Mouse (Mus musculus): ENCODE data around the gene Adra1b. TPM values are rescaled to one million over a fixed set of nuclear protein-coding genes. Genes with fewer than 3 reads are reported as not detected.

Adra1b gene
- polyA plus RNA-seq, 1 experiment = not detected

DNA sequence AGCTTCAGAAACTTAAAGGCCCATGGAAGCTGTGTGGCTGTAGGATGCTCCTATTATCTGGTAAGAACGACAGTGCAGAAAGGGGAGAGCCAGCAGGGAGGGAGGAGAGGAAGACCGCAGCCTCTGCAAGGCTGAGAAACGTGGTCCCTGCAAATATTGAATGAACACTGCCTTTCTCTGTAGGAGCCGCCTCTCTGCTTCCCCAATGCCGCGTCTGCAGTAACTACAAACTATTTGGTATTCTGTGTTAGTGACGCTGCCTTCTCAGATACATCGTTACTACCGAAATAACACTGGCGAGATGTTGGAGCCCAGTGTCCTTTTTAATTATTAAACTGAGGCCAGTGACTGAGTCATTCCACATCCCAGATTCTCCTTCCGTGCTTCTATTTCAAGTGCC is 66.5 kb downstream of the Adra1b start:
- H3K27me3 ChIP-seq (replicated peaks) = peaks cover 32% of the 10 kb centered on the region

DNA sequence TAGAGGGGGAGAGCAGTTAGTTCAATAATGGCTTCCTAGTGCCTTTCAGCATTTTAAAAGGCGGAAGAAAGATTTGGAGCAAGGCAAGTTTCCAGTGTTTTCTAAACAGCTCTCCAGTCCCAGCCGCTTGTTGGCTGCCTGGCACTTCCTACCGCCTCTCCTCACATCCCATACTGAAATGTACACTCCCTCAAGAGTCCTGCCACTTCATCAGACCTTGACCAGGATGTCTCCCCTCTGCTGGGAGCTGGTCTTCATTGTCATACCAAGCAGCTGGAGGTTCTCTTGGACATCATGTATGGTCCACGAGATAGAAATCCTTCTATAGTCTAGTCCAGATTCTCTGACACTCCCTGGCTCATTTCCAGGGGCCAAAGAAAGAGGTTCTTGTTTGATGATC is 69.5 kb downstream of the Adra1b start:
- TF ChIP-seq GATA1 (IDR thresholded peaks at IDR 0.05; ENCODE audit: borderline replicate concordance, low read length) = no peak
- TF ChIP-seq FLI1 (IDR thresholded peaks at IDR 0.05; ENCODE audit: low read length) = no peak

More for the DNA sequence above, 66.5 kb downstream of the Adra1b start:
- no peaks in the 10 kb centered on the region for H3K36me3 ChIP-seq (replicated peaks; ENCODE audit: low read length)
- H3K4me1 ChIP-seq = peaks cover 6% of the 10 kb centered on the region; the same call in 1 of the 2 replicates
- TF ChIP-seq GATA1 (IDR thresholded peaks at IDR 0.05; ENCODE audit: borderline replicate concordance, low read length) (no peak), FLI1 (IDR thresholded peaks at IDR 0.05; ENCODE audit: low read length) (no peak)
- H3K4me3 ChIP-seq (replicated peaks) = no peak overlapping the region
- H3K9me3 ChIP-seq = peaks cover 12% of the 10 kb centered on the region

DNA sequence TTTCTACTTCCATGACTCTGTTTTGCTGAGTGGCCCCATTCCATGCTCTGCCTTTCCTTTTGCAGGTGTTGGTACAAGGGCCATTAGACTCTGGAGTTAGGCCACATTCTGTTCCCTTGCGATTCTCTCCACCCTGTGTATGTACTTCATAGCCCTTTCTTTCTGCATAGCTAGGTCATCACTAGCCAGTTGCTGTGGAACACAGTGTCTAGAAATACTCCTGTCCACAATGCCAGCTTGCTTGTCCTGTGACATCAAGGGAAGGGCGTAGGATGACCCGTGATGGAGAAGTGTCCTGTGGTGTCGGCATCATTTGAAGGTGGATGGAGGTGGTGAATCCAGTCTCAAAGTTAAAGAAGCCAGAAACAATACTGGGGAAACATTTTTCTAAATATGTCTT is 74.2 kb downstream of the Adra1b start:
- H3K4me1 ChIP-seq = no peaks in the 10 kb centered on the region
- H3K27me3 ChIP-seq (replicated peaks) = no peaks in the 10 kb centered on the region
- H3K36me3 ChIP-seq (replicated peaks; ENCODE audit: low read length) = no peaks in the 10 kb centered on the region
- 0 out of 2 replicates have a peak, but pooled peaks cover 4% of the 10 kb centered on the region for H3K9me3 ChIP-seq
- no peak overlapping the region for H3K4me3 ChIP-seq (replicated peaks)
- no peak for TF ChIP-seq FLI1 (IDR thresholded peaks at IDR 0.05; ENCODE audit: low read length)
- no peak for TF ChIP-seq GATA1 (IDR thresholded peaks at IDR 0.05; ENCODE audit: borderline replicate concordance, low read length)

More for the DNA sequence above, 69.5 kb downstream of the Adra1b start:
- Histone ChIP-seq H3K27me3 (replicated peaks) (peaks cover 20% of the 10 kb centered on the region), H3K4me3 (replicated peaks) (no peak overlapping the region), H3K4me1 (peaks cover 6% of the 10 kb centered on the region; the same call in 1 of the 2 replicates), H3K9me3 (peaks cover 15% of the 10 kb centered on the region), H3K36me3 (replicated peaks; ENCODE audit: low read length) (no peaks in the 10 kb centered on the region)

DNA sequence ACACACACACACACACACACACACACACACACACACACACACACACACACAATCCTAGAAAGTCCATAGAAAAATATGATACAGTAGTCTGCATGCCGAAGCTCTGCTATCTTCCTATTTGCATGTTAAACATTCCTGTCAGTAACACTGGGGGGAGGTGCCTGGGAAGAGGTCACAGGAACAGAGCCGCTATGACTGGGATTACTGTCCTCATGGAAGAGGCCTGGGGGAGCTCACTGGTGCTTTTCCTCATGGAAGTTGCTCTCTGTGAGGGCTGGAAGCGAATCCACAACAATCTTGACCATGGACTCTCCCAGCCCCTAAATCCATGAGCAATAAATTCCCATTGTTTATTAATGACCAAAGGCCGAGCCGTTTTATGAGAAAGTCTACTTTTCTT is 77.7 kb downstream of the Adra1b start:
- Histone ChIP-seq H3K4me3 (replicated peaks) (no peak overlapping the region), H3K27me3 (replicated peaks) (no peaks in the 10 kb centered on the region), H3K9me3 (no peaks in the 10 kb centered on the region), H3K4me1 (no peaks in the 10 kb centered on the region), H3K36me3 (replicated peaks; ENCODE audit: low read length) (no peaks in the 10 kb centered on the region)
- TF ChIP-seq GATA1 (IDR thresholded peaks at IDR 0.05; ENCODE audit: borderline replicate concordance, low read length) = no peak
- TF ChIP-seq FLI1 (IDR thresholded peaks at IDR 0.05; ENCODE audit: low read length) = no peak

DNA sequence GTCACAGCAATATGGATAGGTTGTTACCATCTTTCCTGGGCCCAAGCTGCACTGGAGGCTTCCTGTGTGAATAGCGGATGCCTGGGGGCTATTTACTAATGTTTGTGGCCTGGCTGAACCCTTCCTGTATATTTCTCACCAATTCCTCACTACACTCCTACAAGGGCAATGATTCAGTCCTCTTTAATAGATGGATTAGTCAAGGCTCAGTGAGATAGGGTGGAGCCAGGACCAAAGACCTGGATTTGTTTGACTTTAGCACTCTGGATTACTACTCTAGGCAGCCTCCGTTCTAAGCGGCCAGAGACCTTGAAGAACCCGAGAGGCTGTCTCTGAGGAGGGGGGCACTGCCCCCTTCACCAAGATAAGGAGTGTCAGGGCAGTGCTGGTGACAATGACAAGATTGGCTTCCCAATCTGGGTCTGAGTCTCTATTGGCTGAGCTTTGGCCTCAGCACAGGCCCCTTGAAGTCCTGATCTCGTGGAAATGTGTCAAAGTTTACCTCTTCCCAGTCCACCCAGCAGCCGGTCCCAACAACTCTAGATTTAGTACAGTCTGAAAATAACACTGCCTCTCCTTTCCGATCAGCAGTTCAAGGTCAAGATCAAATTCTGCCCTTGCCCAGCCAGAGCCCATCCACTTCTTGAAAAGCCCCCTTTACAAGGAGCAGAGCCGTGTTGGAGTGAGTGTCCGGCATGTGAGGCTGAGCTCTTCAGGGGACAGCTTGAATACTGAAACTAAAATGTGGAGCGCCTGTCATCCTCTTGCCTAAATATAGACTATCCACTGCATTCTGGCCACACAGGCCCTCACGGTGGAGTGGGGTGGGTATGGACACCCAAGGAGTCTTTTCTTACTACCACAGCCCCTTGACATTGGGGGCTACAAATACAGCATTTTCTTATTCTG is 80.2 kb downstream of the Adra1b start:
- Histone ChIP-seq H3K4me1 (no peaks in the 10 kb centered on the region), H3K4me3 (replicated peaks) (no peak overlapping the region), H3K9me3 (no peaks in the 10 kb centered on the region), H3K27me3 (replicated peaks) (no peaks in the 10 kb centered on the region), H3K36me3 (replicated peaks; ENCODE audit: low read length) (no peaks in the 10 kb centered on the region)
- TF ChIP-seq FLI1 (IDR thresholded peaks at IDR 0.05; ENCODE audit: low read length) (no peak), GATA1 (IDR thresholded peaks at IDR 0.05; ENCODE audit: borderline replicate concordance, low read length) (no peak)

DNA sequence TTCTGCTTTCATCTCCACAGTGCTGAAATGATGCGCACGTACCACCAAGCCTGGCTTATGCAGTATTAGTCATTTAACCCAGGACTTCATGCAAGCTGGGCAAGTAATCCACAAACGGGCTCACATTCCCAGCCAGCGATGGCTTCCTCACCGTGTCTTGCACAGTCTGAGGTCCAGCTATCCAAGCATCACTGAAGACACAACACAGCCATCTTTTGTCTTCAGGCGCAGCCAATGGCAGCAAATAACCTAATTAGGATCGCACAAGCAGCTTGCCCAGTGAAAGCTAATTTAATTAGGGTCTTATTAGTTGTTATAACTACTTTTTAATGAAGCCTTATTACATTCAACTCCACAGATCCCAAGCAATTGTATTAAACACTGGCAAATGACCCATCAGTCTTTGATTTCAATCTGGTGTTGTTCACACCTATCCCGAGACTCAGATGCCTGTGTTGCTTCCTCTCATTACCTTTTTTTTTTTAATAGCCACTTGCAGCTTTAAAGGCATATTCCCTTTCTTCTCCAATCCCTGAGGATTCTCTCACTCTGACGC is 83.6 kb downstream of the Adra1b start:
- Histone ChIP-seq H3K36me3 (replicated peaks; ENCODE audit: low read length) (no peaks in the 10 kb centered on the region), H3K27me3 (replicated peaks) (no peaks in the 10 kb centered on the region), H3K9me3 (no peaks in the 10 kb centered on the region), H3K4me3 (replicated peaks) (no peak overlapping the region), H3K4me1 (peaks cover 11% of the 10 kb centered on the region; the same call in 1 of the 2 replicates)
- no peak for TF ChIP-seq FLI1 (IDR thresholded peaks at IDR 0.05; ENCODE audit: low read length)

DNA sequence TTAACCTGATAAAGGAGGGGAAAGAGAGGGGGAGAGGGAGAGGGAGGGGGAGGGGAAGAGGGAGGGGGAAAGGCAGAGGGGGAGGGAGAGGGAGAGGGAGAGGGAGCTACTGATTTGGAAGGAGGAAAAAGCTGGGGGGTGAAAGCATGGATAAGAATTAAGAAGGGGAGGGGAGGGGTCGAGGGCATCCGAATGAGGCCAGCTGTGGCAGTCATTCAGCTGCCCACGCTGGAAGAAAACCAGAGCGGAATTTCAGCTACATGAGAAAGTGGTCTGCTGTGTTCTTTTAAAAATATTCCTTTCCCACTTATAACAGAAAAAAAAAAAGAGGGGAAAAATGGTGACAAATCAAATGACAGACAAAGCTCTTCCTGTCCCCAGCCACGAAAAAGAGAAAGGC is 88.5 kb downstream of the Adra1b start:
- H3K27me3 ChIP-seq (replicated peaks) = no peaks in the 10 kb centered on the region
- no peak overlapping the region for H3K4me3 ChIP-seq (replicated peaks)
- TF ChIP-seq GATA1 (IDR thresholded peaks at IDR 0.05; ENCODE audit: borderline replicate concordance, low read length) (no peak), FLI1 (IDR thresholded peaks at IDR 0.05; ENCODE audit: low read length) (no peak)
- H3K9me3 ChIP-seq = peaks cover 4% of the 10 kb centered on the region; the same call in 1 of the 2 replicates
- peaks cover 11% of the 10 kb centered on the region; the same call in 1 of the 2 replicates for H3K4me1 ChIP-seq
- H3K36me3 ChIP-seq (replicated peaks; ENCODE audit: low read length) = no peaks in the 10 kb centered on the region

DNA sequence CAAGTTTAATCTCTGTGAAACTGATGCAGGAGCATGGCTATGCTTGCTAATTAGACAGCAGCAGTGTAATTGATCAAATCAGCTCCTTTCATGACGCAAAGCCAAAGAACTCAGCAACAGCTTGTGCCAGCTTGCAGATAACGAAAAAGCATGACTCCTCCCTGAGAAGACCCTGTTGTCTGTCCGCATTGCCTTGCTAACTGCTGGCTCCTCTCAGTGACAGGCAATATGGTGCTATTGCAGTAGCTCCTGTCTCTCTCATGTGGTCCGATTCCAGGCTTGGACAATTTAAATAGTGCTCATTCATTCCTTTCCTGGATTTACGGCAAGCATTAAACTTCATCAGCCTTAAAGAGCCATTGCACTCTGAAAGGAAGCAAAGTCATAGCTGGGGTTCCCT is 93.3 kb downstream of the Adra1b start:
- no peaks in the 10 kb centered on the region for H3K36me3 ChIP-seq (replicated peaks; ENCODE audit: low read length)
- peaks cover 4% of the 10 kb centered on the region; the same call in 1 of the 2 replicates for H3K9me3 ChIP-seq
- peaks cover 2% of the 10 kb centered on the region; the same call in 1 of the 2 replicates for H3K4me1 ChIP-seq
- no peaks in the 10 kb centered on the region for H3K27me3 ChIP-seq (replicated peaks)
- no peak overlapping the region for H3K4me3 ChIP-seq (replicated peaks)
- TF ChIP-seq FLI1 (IDR thresholded peaks at IDR 0.05; ENCODE audit: low read length) = no peak
- TF ChIP-seq GATA1 (IDR thresholded peaks at IDR 0.05; ENCODE audit: borderline replicate concordance, low read length) = no peak

DNA sequence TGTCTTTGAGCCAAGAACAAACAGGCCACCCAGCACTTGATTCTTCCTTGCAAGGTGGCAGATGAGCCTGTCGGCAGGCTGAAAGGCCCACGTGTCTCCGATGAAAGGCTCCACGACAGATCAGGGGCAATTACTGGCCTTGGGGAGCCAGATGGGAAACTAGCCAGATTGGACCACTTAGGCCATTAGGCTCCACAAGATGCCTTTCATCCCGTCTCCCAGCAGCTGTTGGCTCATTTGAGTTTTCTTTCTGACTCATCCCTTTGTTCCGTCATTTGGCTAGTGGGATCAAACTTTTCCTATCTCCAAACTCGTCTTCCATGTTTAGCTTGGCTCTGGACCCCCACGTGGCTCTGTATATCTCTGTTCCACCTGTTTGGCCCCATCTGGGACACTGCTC is 105.0 kb downstream of the Adra1b start:
- Histone ChIP-seq H3K36me3 (replicated peaks; ENCODE audit: low read length) (no peaks in the 10 kb centered on the region), H3K27me3 (replicated peaks) (peaks cover 1% of the 10 kb centered on the region), H3K4me1 (no peaks in the 10 kb centered on the region), H3K9me3 (no peaks in the 10 kb centered on the region), H3K4me3 (replicated peaks) (no peak overlapping the region)
- TF ChIP-seq FLI1 (IDR thresholded peaks at IDR 0.05; ENCODE audit: low read length) (no peak), GATA1 (IDR thresholded peaks at IDR 0.05; ENCODE audit: borderline replicate concordance, low read length) (no peak)

DNA sequence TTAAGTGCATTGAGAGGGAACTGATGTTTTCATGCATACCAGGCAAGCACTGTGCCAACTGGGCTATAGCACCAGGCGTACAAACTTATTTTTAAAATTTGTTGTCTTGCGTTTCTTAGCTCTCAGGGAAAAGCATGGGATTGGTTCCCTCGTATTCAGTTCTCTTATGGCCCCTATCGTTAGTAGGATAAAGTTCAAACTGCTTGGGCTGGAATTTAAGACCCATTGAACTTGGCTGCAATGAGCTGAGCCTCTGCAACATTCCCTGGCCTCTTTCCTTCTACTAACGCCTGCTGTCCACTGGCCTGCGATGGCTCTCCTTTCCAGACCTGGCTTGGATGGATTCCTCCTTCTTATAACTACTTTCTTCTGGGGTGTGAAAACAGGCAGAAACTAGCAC is 110.6 kb downstream of the Adra1b start:
- Histone ChIP-seq H3K36me3 (replicated peaks; ENCODE audit: low read length) (no peaks in the 10 kb centered on the region), H3K27me3 (replicated peaks) (peaks cover 3% of the 10 kb centered on the region), H3K9me3 (no peaks in the 10 kb centered on the region), H3K4me1 (no peaks in the 10 kb centered on the region), H3K4me3 (replicated peaks) (no peak overlapping the region)
- TF ChIP-seq FLI1 (IDR thresholded peaks at IDR 0.05; ENCODE audit: low read length) (no peak), GATA1 (IDR thresholded peaks at IDR 0.05; ENCODE audit: borderline replicate concordance, low read length) (no peak)

Measured in megakaryocyte, embryonic 14.5 days (primary cell).